In the genomic region with DNA sequence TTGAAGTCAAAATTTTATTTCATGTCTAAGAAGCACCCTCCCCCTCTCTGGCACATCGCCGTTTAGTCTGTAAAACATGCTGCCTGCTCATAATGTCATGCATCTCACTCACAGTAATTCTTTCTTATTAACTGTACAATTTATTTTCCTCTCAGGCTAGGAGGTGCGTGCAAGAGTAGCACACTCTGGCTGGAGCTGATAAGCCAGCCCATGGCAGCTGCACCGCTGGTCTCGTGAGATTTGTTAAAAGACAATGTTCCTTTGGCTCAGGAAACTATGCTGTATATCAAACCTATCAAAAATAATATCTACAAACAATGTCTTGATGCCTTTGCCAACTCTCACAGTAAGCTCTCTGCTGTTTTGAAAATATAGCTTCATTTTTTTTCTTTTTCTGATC, we compare ENCODE assay signal across 11 mouse cellular contexts.
DNase-seq lines count a peak whose midpoint lies in the region; ATAC-seq and TF ChIP-seq lines count a peak whose summit lies in the region.
"Had no signal": no experiment of that assay in that cellular context is flagged by ENCODE, and none has a peak within 500 bp of the region (broad histone marks: within the 10 kb centered on the region; RNA-seq: fewer than 3 reads in every experiment).

No protein-coding gene starts in this region.

- TF ChIP-seq POLR2A in kidney, adult 2 months (IDR thresholded peaks at IDR 0.05; ENCODE audit: low read depth, low read length) = no peak
- no peak for TF ChIP-seq POLR2A in brain, embryonic 14.5 days (IDR thresholded peaks at IDR 0.05; ENCODE audit: borderline replicate concordance, extremely low read depth, insufficient read depth, insufficient read length, poor library complexity, severe bottlenecking)

- H3K9ac ChIP-seq in midbrain, embryonic 14.5 days (replicated peaks; ENCODE audit: low read length) = no peak overlapping the region
- H3K9ac ChIP-seq: heart, embryonic 12.5 days had no signal

- peak; percentile 75; the same call in 1 of the 2 replicates for ATAC-seq in midbrain, embryonic 14.5 days (ENCODE audit: low FRiP score, low TSS enrichment)

- intact Hi-C loops in left cerebral cortex, postnatal 10 days (cut with DNase I) = no loop called here
- intact Hi-C loops in heart, postnatal 10 days (cut with DNase I) = no loop called here

- H3K4me2 ChIP-seq in midbrain, embryonic 14.5 days (ENCODE audit: low read length) = no peak overlapping the region; the same call in 1 of the 2 replicates
- H3K4me2 ChIP-seq: heart, embryonic 12.5 days had no signal

- no peaks in the 10 kb centered on the region for H3K36me3 ChIP-seq in kidney, adult 2 months (ENCODE audit: control insufficient read depth, insufficient read depth, low read length)
- no peaks in the 10 kb centered on the region for H3K36me3 ChIP-seq in midbrain, embryonic 14.5 days (ENCODE audit: control insufficient read depth, insufficient read depth, low read length)
- H3K36me3 ChIP-seq: heart, embryonic 12.5 days had no signal

- no peak overlapping the region for H3K27ac ChIP-seq in kidney, adult 2 months (ENCODE audit: insufficient read depth, low read depth, low read length)
- H3K27ac ChIP-seq in midbrain, embryonic 14.5 days (replicated peaks; ENCODE audit: low read depth, low read length) = peak overlapping the region; percentile 49; the same call in 1 of the 2 replicates

- no peaks in the 10 kb centered on the region for H3K4me1 ChIP-seq in kidney, adult 2 months (ENCODE audit: control insufficient read depth, insufficient read depth, low read length)
- 0 out of 2 replicates have a peak, but pooled peaks cover 3% of the 10 kb centered on the region for H3K4me1 ChIP-seq in midbrain, embryonic 14.5 days (ENCODE audit: control insufficient read depth, insufficient read depth, low read length)
- H3K4me1 ChIP-seq: heart, embryonic 12.5 days had no signal

- H3K27me3 ChIP-seq in kidney, adult 2 months (replicated peaks; ENCODE audit: control insufficient read depth, insufficient read depth, low read length) = no peaks in the 10 kb centered on the region
- H3K27me3 ChIP-seq in midbrain, embryonic 14.5 days (ENCODE audit: control insufficient read depth, insufficient read depth, low read length) = no peaks in the 10 kb centered on the region
- H3K27me3 ChIP-seq: CH12.LX; heart, embryonic 12.5 days had no signal

- no peak overlapping the region for H3K4me3 ChIP-seq in kidney, adult 2 months (ENCODE audit: insufficient read depth, low read depth, low read length)
- H3K4me3 ChIP-seq in midbrain, embryonic 14.5 days (replicated peaks; ENCODE audit: low read depth, low read length) = no peak overlapping the region
- H3K4me3 ChIP-seq: heart, embryonic 12.5 days had no signal

- DNase-seq in kidney, adult 2 months = peak; percentile 17
- DNase-seq in kidney, adult 11 months = no peak
- peak; percentile 78 for DNase-seq in brain, embryonic 14.5 days (ENCODE audit: low read depth)
- peak; percentile 46 for DNase-seq in kidney, postnatal 14 days
- peak; percentile 82 for DNase-seq in midbrain, embryonic 14.5 days
- no peak for DNase-seq in left cerebral cortex, postnatal 10 days (ENCODE audit: extremely low spot score in 1 of 2, low spot score in 2 of 2)
- DNase-seq in heart, postnatal 10 days = no peak
- no peak for DNase-seq in layer of hippocampus, adult 11-12 months (ENCODE audit: low spot score)
- DNase-seq: cerebellum, adult 9-11 months had no signal

- no peak for TF ChIP-seq CTCF in kidney, adult 2 months (conservative IDR thresholded peaks at IDR 0.05; ENCODE audit: insufficient read depth, insufficient read length, low read depth, low read length)
- TF ChIP-seq CTCF in brain, embryonic 14.5 days (IDR thresholded peaks at IDR 0.05; ENCODE audit: borderline replicate concordance, extremely low read depth, insufficient read depth, insufficient read length) = no peak

- no peaks in the 10 kb centered on the region for H3K9me3 ChIP-seq in midbrain, embryonic 14.5 days (ENCODE audit: control insufficient read depth, low read length)
- H3K9me3 ChIP-seq: heart, embryonic 12.5 days had no signal

- 48% methylated on average over 5 of the region's 5 CpGs for WGBS in kidney, adult 2 months
- 42% methylated on average over 5 of the region's 5 CpGs for WGBS in midbrain, embryonic 14.5 days

Comparison
In these comparisons a context has a peak if more than half of its experiments do, and no peak if none do; other contexts are left out.
1. DNase-seq: peak in kidney, adult 2 months (single experiment), brain, embryonic 14.5 days (single experiment), kidney, postnatal 14 days (single experiment) and midbrain, embryonic 14.5 days (single experiment); none in kidney, adult 11 months (single experiment), left cerebral cortex, postnatal 10 days (0 of 2), heart, postnatal 10 days (0 of 2) and layer of hippocampus, adult 11-12 months (single experiment).